Mouse (Mus musculus) bone marrow, adult 2 months (tissue): Measurements from ENCODE around the gene Inava. TPM values are rescaled to one million over a fixed set of nuclear protein-coding genes. Genes with fewer than 3 reads are reported as not detected.

Source experiments
- H3K27ac ChIP-seq: fragments of 200-500 bp; 2 replicates; pipeline ENCODE4 v1.5.1; 2012; ENCODE audit warnings: low read depth, mild to moderate bottlenecking, control low read depth, inconsistent platforms, low read length; ENCODE audit not compliant: control insufficient read depth, poor library complexity, insufficient read depth
- H3K4me1 ChIP-seq: fragments of 200-500 bp; 2 replicates; pipeline ENCODE4 v1.6.1; 2011; ENCODE audit warnings: low read length; ENCODE audit not compliant: control insufficient read depth, insufficient read depth
- H3K4me3 ChIP-seq: fragments of 200-500 bp; replicated peaks from 2 replicates; pipeline ENCODE3; 2011; ENCODE audit warnings: mild to moderate bottlenecking, low read depth, low read length, control low read depth; ENCODE audit not compliant: control insufficient read depth
- CTCF ChIP-seq: fragments of 200-500 bp; IDR thresholded peaks from 2 replicates; pipeline ENCODE4 v1.5.1; 2011; ENCODE audit warnings: low read length, control low read depth; ENCODE audit not compliant: control insufficient read depth, insufficient read depth
- POLR2A ChIP-seq: fragments of 200-500 bp; IDR thresholded peaks from 2 replicates; pipeline ENCODE4 v1.6.1; 2011; ENCODE audit warnings: low read depth, mild to moderate bottlenecking, control low read depth, low read length, borderline replicate concordance; ENCODE audit not compliant: control insufficient read depth
- WGBS: fragments of 180-500 bp; shearing (Covaris S2); methylation state at CpG from one replicate; pipeline ENCODE4 v1.1.7; 2018; 5-methylcytosine and 5-hydroxymethylcytosine counted together
- polyA plus RNA-seq: library from polyadenylated mRNA; stranded (reverse); fragments of >200 nt; gene quantifications from 2 replicates; pipeline ENCODE4 v1.2.4, GENCODE M21; 2011; ENCODE audit warnings: low replicate concordance; ENCODE audit not compliant: missing spikeins, insufficient read depth, insufficient read length

Inava gene
- polyA plus RNA-seq, 1 experiment, result not detected

GRCm38 (mm10) chr1:136258495-136258894, 24.4 kb upstream of the Inava start:
- TF ChIP-seq POLR2A (no peak), CTCF (no peak)
- H3K27ac ChIP-seq, result no peak overlapping the region
- 66% methylated on average over 9 of the region's 9 CpGs for WGBS
- no peak overlapping the region for H3K4me3 ChIP-seq
- peaks cover 3% of the 10 kb centered on the region for H3K4me1 ChIP-seq

- H3K27ac ChIP-seq, result no peak overlapping the region
- H3K4me3 ChIP-seq, result no peak overlapping the region
- peaks cover 3% of the 10 kb centered on the region for H3K4me1 ChIP-seq
- TF ChIP-seq CTCF, result no peak
- no peak for TF ChIP-seq POLR2A
- 46% methylated on average over 8 of the region's 8 CpGs for WGBS
Observed at GRCm38 (mm10) chr1:136255657-136256056, 21.6 kb upstream of the Inava start.

- H3K4me1 ChIP-seq, result peaks cover 3% of the 10 kb centered on the region
- 9% methylated on average over 6 of the region's 6 CpGs for WGBS
- H3K27ac ChIP-seq, result no peak overlapping the region
- no peak for TF ChIP-seq POLR2A
- no peak for TF ChIP-seq CTCF
- no peak overlapping the region for H3K4me3 ChIP-seq
Observed at GRCm38 (mm10) chr1:136255174-136255573, 21.1 kb upstream of the Inava start.

GRCm38 (mm10) chr1:136254503-136255065, 20.5 kb upstream of the Inava start:
- Histone ChIP-seq H3K4me3 (no peak overlapping the region), H3K4me1 (peaks cover 3% of the 10 kb centered on the region; the same call in 1 of the 2 replicates), H3K27ac (no peak overlapping the region)
- 44% methylated on average over 10 of the region's 10 CpGs for WGBS
- TF ChIP-seq CTCF (no peak), POLR2A (no peak)

GRCm38 (mm10) chr1:136253472-136253871, 19.4 kb upstream of the Inava start:
- peak overlapping the region; percentile 65 for H3K27ac ChIP-seq
- TF ChIP-seq POLR2A (no peak), CTCF (no peak)
- 6% methylated on average over 2 of the region's 2 CpGs for WGBS
- H3K4me1 ChIP-seq, result peaks cover 2% of the 10 kb centered on the region; the same call in 1 of the 2 replicates
- H3K4me3 ChIP-seq, result no peak overlapping the region

- Histone ChIP-seq H3K4me3 (no peak overlapping the region), H3K4me1 (no peaks in the 10 kb centered on the region; the same call in 1 of the 2 replicates), H3K27ac (0 out of 2 replicates have a peak overlapping the region, but pooled peaks have one; percentile 13)
- WGBS, result 5% methylated on average over 5 of the region's 5 CpGs
- TF ChIP-seq POLR2A (no peak), CTCF (no peak)
Observed at GRCm38 (mm10) chr1:136249662-136250061, 15.6 kb upstream of the Inava start.

GRCm38 (mm10) chr1:136247393-136247792, 13.3 kb upstream of the Inava start:
- TF ChIP-seq CTCF (no peak), POLR2A (no peak)
- no peak overlapping the region for H3K27ac ChIP-seq
- no peak overlapping the region for H3K4me3 ChIP-seq
- no peaks in the 10 kb centered on the region; the same call in 1 of the 2 replicates for H3K4me1 ChIP-seq
- WGBS, result 17% methylated on average over 5 of the region's 5 CpGs

- TF ChIP-seq CTCF (no peak), POLR2A (no peak)
- WGBS, result 58% methylated on average over 5 of the region's 5 CpGs
- no peaks in the 10 kb centered on the region; the same call in 1 of the 2 replicates for H3K4me1 ChIP-seq
- no peak overlapping the region for H3K27ac ChIP-seq
- no peak overlapping the region for H3K4me3 ChIP-seq
Observed at GRCm38 (mm10) chr1:136244469-136244868, 10.4 kb upstream of the Inava start.
